Mouse (Mus musculus) urinary bladder, postnatal 25 days (tissue): ENCODE results near the gene Olfr1380.
"Not testable (repeated sequence)": the region's sequence is repeated elsewhere in the genome, so short reads cannot be mapped to it uniquely, and the experiment has no call there.

Experiments
- DNase-seq: peaks from one replicate; pipeline ENCODE4 v3.0.0; 2022; ENCODE audit warnings: low spot score

Olfr1380 gene

GRCm38 (mm10) chr11:49556578-49556977, at the start of gene Olfr1380:
Gene Olfr1380 (plus strand): TSS chr11:49556878.
- DNase-seq, result not testable (repeated sequence)

GRCm38 (mm10) chr11:49518086-49518485, 38.6 kb upstream of the Olfr1380 start:
- DNase-seq, result no peak

GRCm38 (mm10) chr11:49519348-49519747, 37.3 kb upstream of the Olfr1380 start, which contains the start of gene Olfr1383:
Gene Olfr1383 (plus strand): TSS chr11:49519648.
- no peak for DNase-seq

GRCm38 (mm10) chr11:49527947-49528346, 28.7 kb upstream of the Olfr1380 start, which contains the start of gene Olfr1382:
Gene Olfr1382 (plus strand): TSS chr11:49528247.
- DNase-seq, result no peak

GRCm38 (mm10) chr11:49532761-49533160, 23.9 kb upstream of the Olfr1380 start:
- no peak for DNase-seq

- not testable (repeated sequence) for DNase-seq
These were observed 20.0 kb upstream of the Olfr1380 start for GRCm38 (mm10) chr11:49536631-49537030.

GRCm38 (mm10) chr11:49543149-49543548, 13.5 kb upstream of the Olfr1380 start, which contains the start of gene Olfr1381:
Gene Olfr1381 (plus strand): TSS chr11:49543449.
- not testable (repeated sequence) for DNase-seq

- DNase-seq, result not testable (repeated sequence)
These were observed 2.6 kb upstream of the Olfr1380 start for GRCm38 (mm10) chr11:49554033-49554432.

GRCm38 (mm10) chr11:49575054-49575453, 18.4 kb downstream of the Olfr1380 start:
- DNase-seq, result not testable (repeated sequence)

- DNase-seq, result not testable (repeated sequence)
These were observed 23.8 kb downstream of the Olfr1380 start for GRCm38 (mm10) chr11:49580452-49580851.

- DNase-seq, result no peak
These were observed 33.5 kb downstream of the Olfr1380 start for GRCm38 (mm10) chr11:49590213-49590612.

GRCm38 (mm10) chr11:49597149-49597548, 40.5 kb downstream of the Olfr1380 start:
- DNase-seq, result not testable (repeated sequence)

- DNase-seq, result not testable (repeated sequence)
These were observed 51.6 kb downstream of the Olfr1380 start for GRCm38 (mm10) chr11:49608306-49608705.

GRCm38 (mm10) chr11:49608938-49609867, 52.5 kb downstream of the Olfr1380 start, which contains the start of gene Flt4:
Gene Flt4 (plus strand): TSS chr11:49609263.
- DNase-seq, result not testable (repeated sequence)

- DNase-seq, result not testable (repeated sequence)
These were observed 53.5 kb downstream of the Olfr1380 start for GRCm38 (mm10) chr11:49609868-49610824.

GRCm38 (mm10) chr11:49611349-49611748, 54.7 kb downstream of the Olfr1380 start:
- DNase-seq, result not testable (repeated sequence)

GRCm38 (mm10) chr11:49612154-49612553, 55.5 kb downstream of the Olfr1380 start:
- DNase-seq, result no peak

- no peak for DNase-seq
These were observed 56.7 kb downstream of the Olfr1380 start for GRCm38 (mm10) chr11:49613349-49613748.
